Mouse (Mus musculus) forebrain, postnatal 0 days (tissue): Measurements from ENCODE around the gene Bbs4. TPM values are rescaled to one million over a fixed set of nuclear protein-coding genes. Genes with fewer than 3 reads are reported as not detected.
A peak's percentile ranks its signal among the peaks of the same experiment; 100 is the strongest.

Experiments used
- ATAC-seq: fragments of 200-750 bp; cut with Nextera tagmentation; 2 replicates; pipeline ENCODE4 v1.8.0; 2017; ENCODE audit warnings: mild to moderate bottlenecking, moderate library complexity
- DNase-seq: peaks from one replicate; pipeline ENCODE4 v3.0.0-alpha.2; 2015
- H3K27ac ChIP-seq: fragments of 300-500 bp; sonication (generic); 2 replicates; pipeline ENCODE4 v1.5.1; 2014; ENCODE audit warnings: low read depth, mild to moderate bottlenecking, antibody characterized with exemption, low read length, moderate library complexity, mixed read lengths
- H3K27me3 ChIP-seq: fragments of 300-500 bp; sonication (generic); 2 replicates; pipeline ENCODE4 v1.6.1; 2014; ENCODE audit warnings: mild to moderate bottlenecking, low read length, mixed read lengths; ENCODE audit not compliant: insufficient read depth
- H3K36me3 ChIP-seq: fragments of 300-500 bp; sonication (generic); 2 replicates; pipeline ENCODE4 v1.6.1; 2014; ENCODE audit warnings: mild to moderate bottlenecking, moderate library complexity; ENCODE audit not compliant: insufficient read depth
- H3K4me1 ChIP-seq: fragments of 300-500 bp; sonication (generic); 2 replicates; pipeline ENCODE4 v1.6.1; 2014; ENCODE audit warnings: antibody characterized with exemption; ENCODE audit not compliant: insufficient read depth
- H3K4me2 ChIP-seq: fragments of 300-500 bp; sonication (generic); 2 replicates; pipeline ENCODE4 v1.6.1; 2014; ENCODE audit warnings: low read depth, mild to moderate bottlenecking, moderate library complexity
- H3K4me3 ChIP-seq: fragments of 300-500 bp; sonication (generic); 2 replicates; pipeline ENCODE4 v1.5.1; 2014; ENCODE audit warnings: low read depth, low read length, mixed read lengths
- H3K9ac ChIP-seq: fragments of 300-500 bp; sonication (generic); 2 replicates; pipeline ENCODE4 v1.6.1; 2014; ENCODE audit warnings: mild to moderate bottlenecking
- H3K9me3 ChIP-seq: fragments of 300-500 bp; sonication (generic); 2 replicates; pipeline ENCODE4 v1.6.1; 2016; ENCODE audit warnings: low read length
- CTCF ChIP-seq: sonication (generic); IDR thresholded peaks from 2 replicates; pipeline ENCODE4 v1.5.1; 2016; ENCODE audit warnings: antibody characterized with exemption, control low read depth, low read depth
- WGBS: fragments of 180-500 bp; shearing (Covaris S2); extraction: QIAGEN DNeasy Blood & Tissue Kit; methylation state at CpG from one replicate; pipeline ENCODE4 v1.1.7; 2014; 5-methylcytosine and 5-hydroxymethylcytosine counted together
- polyA plus RNA-seq: library from polyadenylated mRNA; unstranded; fragments of >200 nt; fragmentation: Nextera tagmentation; extraction: Ambion mirVana; gene quantifications from 2 replicates; pipeline ENCODE4 v1.2.1, GENCODE M21; 2015
- total RNA-seq: library from RNA; depleted of rRNA; stranded (reverse); fragments of >200 nt; gene quantifications from 2 replicates; pipeline ENCODE4 v1.2.3, GENCODE M21; 2014

The Bbs4 gene
- total and polyA plus RNA-seq, 2 experiments from 2014 or later, result 43.8 to 61.7 TPM

DNA sequence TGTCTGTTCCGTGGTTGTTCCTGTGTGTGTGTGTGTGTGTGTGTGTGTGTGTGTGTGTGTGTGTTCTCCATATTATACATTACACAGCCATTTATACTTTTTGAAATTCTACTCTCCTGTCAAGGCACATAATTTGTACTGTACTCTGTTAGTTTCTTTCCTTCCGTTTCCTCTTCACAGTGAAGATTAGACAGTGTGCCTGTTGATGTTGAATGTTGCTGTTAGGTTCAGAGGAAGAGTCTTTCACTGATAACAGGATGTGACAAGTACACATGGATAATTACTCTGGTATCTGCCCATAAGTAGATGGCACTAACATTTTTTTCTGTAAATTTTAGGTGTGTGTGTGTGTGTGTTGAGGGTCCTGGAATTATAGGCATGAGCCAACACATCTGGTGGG, 56.9 kb downstream of the Bbs4 start:
- Histone ChIP-seq H3K36me3 (peaks cover 18% of the 10 kb centered on the region), H3K9me3 (no peaks in the 10 kb centered on the region), H3K4me2 (no peak overlapping the region), H3K4me3 (no peak overlapping the region), H3K4me1 (peaks cover 3% of the 10 kb centered on the region; the same call in 1 of the 2 replicates), H3K27me3 (no peaks in the 10 kb centered on the region), H3K9ac (no peak overlapping the region), H3K27ac (no peak overlapping the region)
- no peak for DNase-seq
- ATAC-seq, result no peak
- WGBS, result 93% methylated on average over 2 of the region's 2 CpGs
- TF ChIP-seq CTCF, result no peak

DNA sequence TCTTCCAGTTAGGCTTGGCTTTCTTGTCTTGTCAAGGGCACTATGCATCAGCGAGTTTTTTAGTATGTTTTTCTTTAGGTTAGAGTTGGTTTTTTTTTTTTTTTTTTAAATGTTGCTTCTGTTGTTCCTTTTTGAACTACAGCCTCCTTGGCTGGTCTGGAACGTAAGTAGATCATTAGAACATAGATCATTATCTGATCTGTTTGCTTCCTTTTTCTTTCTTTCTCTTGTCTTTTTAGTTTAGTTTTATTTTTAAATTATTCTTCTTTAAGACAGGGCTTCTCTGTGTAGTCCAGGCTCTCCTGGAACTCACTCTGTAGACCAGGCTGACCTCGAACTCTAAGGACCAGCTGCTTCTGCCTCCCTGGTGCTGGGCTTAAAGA, 60.8 kb downstream of the Bbs4 start:
- Histone ChIP-seq H3K27ac (no peak overlapping the region), H3K4me2 (peak overlapping the region; percentile 62), H3K36me3 (no peaks in the 10 kb centered on the region), H3K9ac (peak overlapping the region; percentile 77), H3K9me3 (no peaks in the 10 kb centered on the region), H3K27me3 (no peaks in the 10 kb centered on the region), H3K4me1 (peaks cover 8% of the 10 kb centered on the region; the same call in 1 of the 2 replicates), H3K4me3 (peak overlapping the region; percentile 73)
- 50% methylated on average over 3 of the region's 3 CpGs for WGBS
- no peak for TF ChIP-seq CTCF
- ATAC-seq (no peak), DNase-seq (no peak)

DNA sequence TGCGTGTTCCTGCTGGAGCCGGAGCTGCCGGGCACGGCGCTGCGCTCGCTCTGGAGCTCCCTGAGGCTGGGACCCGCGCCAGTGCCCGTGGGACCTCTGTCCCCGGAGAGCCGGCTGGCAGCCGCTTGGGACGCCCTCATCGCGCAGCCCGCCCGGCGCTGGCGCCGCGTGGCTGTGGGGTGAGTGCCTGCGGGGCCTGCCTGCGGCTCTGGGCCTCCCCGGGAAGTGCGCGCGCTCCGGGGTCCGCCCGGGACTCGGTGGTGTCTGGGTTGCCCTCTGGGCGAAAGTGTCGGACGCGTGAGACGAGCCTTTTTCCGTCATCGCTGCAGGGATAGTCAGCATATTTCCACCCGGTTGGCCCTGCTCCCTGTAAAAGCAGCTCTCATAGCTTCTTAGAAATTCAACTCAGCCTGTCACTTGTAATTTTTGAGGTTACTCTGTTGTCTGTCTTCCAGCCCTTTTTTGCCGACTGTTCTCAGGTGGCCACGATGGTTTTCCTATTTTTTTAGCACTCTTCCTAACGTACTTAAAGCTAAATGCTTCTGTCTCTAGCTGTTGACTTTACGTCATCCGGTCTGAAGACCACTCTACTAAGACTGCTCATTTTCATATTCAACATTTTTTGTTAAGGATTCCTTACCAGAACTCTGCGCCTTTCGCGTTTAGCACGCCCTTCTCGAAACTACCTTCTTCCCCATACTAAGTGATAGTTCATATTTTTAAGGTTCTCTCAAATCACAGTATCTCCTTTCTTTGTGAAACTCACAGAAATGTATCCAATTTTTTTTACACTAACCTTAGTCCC, 61.4 kb downstream of the Bbs4 start:
- Histone ChIP-seq H3K4me2 (peak overlapping the region; percentile 62), H3K36me3 (no peaks in the 10 kb centered on the region), H3K4me3 (peak overlapping the region; percentile 73), H3K27me3 (no peaks in the 10 kb centered on the region), H3K27ac (peak overlapping the region; percentile 89), H3K9ac (peak overlapping the region; percentile 77), H3K4me1 (peaks cover 8% of the 10 kb centered on the region; the same call in 1 of the 2 replicates), H3K9me3 (no peaks in the 10 kb centered on the region)
- DNase-seq, result no peak
- no peak for TF ChIP-seq CTCF
- peak; percentile 64 for ATAC-seq
- WGBS, result 1% methylated on average over 50 of the region's 50 CpGs

DNA sequence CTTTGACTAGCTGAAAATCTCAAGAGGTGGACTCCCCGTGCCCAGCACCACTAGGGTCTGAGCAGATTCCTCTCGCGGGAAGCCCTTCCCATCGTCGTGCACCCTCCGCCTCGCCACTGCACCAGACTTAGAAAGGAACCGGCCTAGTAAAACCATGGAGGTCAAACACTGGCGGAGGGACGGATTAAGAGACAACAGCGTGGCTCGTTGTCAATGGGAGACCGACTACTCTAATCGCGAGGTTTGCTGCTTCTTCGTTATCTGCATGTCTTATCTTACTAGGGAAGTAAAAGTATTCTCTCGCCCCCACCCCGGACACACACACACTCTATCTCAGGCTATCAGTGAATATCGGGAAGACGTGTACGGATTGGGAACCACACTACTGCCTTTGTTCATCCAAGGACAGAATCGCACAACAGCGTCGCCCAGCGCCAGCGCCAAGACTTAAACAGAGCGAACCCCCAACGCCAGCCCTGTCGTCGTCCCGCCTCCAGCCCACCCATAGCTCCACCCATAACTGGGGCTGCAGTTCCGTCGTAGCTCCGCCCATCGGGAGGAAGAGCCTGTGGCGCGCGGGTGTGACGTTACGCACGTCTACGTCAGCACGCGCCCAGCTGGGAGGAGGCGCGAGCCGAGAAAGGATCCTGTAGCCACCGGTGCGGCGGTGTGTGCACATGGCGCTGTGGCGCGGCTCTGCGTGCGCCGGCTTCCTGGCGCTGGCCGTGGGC, 62.2 kb downstream of the Bbs4 start, which contains the start of gene Adpgk:
TSS of gene Adpgk (plus strand) at position 602 of the 731 bp plus-strand sequence.
- DNase-seq, result peak; percentile 100
- H3K9me3 ChIP-seq, result no peaks in the 10 kb centered on the region
- under 1% methylated on average over 56 of the region's 58 CpGs for WGBS

DNA sequence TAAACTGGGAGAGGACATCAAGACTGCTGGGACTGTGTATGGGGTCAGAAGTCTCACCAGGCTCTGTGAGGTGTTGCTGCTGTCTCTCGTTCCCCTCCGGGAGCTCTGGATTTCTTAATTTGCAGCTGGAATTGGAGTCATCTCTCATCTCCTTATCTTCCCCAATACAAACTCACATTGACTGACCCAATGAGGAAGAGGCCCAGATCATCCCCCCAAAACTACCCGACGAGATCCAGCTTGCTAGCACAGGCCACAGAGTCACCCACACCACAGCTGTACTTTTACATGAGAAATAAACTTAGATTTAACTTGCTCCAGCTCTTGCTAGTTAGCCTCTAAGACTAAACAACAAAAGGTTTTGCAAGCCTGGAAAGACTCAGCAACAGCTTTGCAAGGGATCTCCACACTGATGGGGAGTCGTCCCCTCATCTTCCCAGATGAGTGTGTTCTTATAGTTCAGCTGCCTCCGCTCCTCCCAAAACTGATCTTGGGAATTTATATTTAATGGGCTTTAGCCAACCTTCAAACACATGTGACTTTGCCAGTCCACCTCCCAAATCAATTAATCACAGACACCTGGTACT, 63.7 kb downstream of the Bbs4 start:
- no peak overlapping the region for H3K27ac ChIP-seq
- H3K4me1 ChIP-seq, result peaks cover 8% of the 10 kb centered on the region; the same call in 1 of the 2 replicates
- H3K36me3 ChIP-seq, result no peaks in the 10 kb centered on the region
- 83% methylated on average over 6 of the region's 6 CpGs for WGBS
- TF ChIP-seq CTCF, result no peak
- no peaks in the 10 kb centered on the region for H3K27me3 ChIP-seq
- DNase-seq, result no peak
- H3K4me3 ChIP-seq, result no peak overlapping the region
- no peaks in the 10 kb centered on the region for H3K9me3 ChIP-seq
- no peak for ATAC-seq
- no peak overlapping the region for H3K9ac ChIP-seq
- H3K4me2 ChIP-seq, result no peak overlapping the region

More for the DNA sequence above, 62.2 kb downstream of the Bbs4 start, which contains the start of gene Adpgk:
- Histone ChIP-seq H3K4me2 (peak within 1 kb of the TSS; percentile 62), H3K4me1 (peaks cover 8% of the 10 kb centered on the region; the same call in 1 of the 2 replicates), H3K27ac (peak within 1 kb of the TSS; percentile 94), H3K27me3 (no peaks in the 10 kb centered on the region), H3K36me3 (no peaks in the 10 kb centered on the region), H3K4me3 (peak within 1 kb of the TSS; percentile 73), H3K9ac (peak within 1 kb of the TSS; percentile 77)
- ATAC-seq, result peak; percentile 98
- TF ChIP-seq CTCF, result peak; percentile 81

DNA sequence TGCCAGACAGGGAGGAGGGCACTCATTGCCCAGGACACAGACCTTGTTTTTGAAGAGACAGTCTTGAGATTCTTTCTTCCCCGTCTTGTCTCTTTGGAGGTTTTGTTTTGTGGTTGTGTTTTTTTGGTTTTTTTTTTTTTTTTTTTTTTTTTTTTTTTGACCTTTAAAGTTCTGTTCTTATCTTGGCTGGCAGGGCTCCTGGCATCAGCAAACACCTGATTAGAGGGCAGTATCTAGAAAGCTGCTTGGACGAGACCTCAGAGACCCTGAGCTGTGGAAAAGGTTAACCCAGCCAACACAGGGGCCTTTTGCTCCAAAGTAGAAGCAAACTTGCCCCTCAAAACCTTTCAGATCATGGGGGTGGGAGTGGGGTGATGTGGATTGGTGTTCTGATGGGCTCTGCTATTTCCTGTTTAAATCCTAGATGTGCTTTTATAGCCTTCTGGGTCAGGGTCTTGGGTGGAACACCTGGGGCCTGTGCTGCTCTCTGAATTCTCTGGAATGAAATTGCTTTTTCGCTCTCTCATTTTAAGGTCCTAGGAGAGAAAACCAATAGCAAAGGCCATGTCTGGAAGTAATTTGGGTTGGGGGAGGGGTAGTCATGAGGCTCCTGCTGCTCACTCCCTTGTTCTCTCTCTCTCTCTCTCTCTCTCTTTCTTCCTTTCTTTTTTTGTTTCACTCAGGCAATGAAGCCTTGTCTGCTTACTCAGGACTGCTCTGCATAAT, 64.5 kb downstream of the Bbs4 start:
- DNase-seq (no peak), ATAC-seq (no peak)
- WGBS, result 85% methylated on average over 3 of the region's 3 CpGs
- Histone ChIP-seq H3K27me3 (no peaks in the 10 kb centered on the region), H3K9me3 (no peaks in the 10 kb centered on the region), H3K4me3 (no peak overlapping the region), H3K9ac (no peak overlapping the region), H3K27ac (no peak overlapping the region), H3K4me1 (peaks cover 8% of the 10 kb centered on the region; the same call in 1 of the 2 replicates), H3K4me2 (no peak overlapping the region), H3K36me3 (no peaks in the 10 kb centered on the region)
- TF ChIP-seq CTCF, result no peak
